ENCODE assay signal across 8 mouse cellular contexts in genomic region chr14:119138786-119139100, GRCm38 (mm10). TPM values are rescaled to one million over a fixed set of nuclear protein-coding genes. Genes with fewer than 3 reads are reported as not detected.
DNase-seq lines count a peak whose midpoint lies in the region; ATAC-seq and TF ChIP-seq lines count a peak whose summit lies in the region.
"Had no signal": no experiment of that assay in that cellular context is flagged by ENCODE, and none has a peak within 500 bp of the region (broad histone marks: within the 10 kb centered on the region; RNA-seq: fewer than 3 reads in every experiment).

No protein-coding gene starts in this region.

- peak overlapping the region; percentile 7 for H3K4me3 ChIP-seq in lung, adult 2 months (replicated peaks; ENCODE audit: extremely low read depth, low read depth, low read length)
- peak overlapping the region; percentile 66 for H3K4me3 ChIP-seq in forebrain, embryonic 12.5 days (replicated peaks)
- H3K4me3 ChIP-seq in limb, embryonic 15.5 days: peak overlapping the region; percentile 69
- H3K4me3 ChIP-seq: myocyte had no signal

- no peaks in the 10 kb centered on the region for H3K4me1 ChIP-seq in lung, adult 2 months (ENCODE audit: control insufficient read depth, insufficient read depth, low read length)
- peaks cover 12% of the 10 kb centered on the region for H3K4me1 ChIP-seq in forebrain, embryonic 12.5 days
- peaks cover 14% of the 10 kb centered on the region for H3K4me1 ChIP-seq in limb, embryonic 15.5 days

- ATAC-seq in forebrain, embryonic 12.5 days (ENCODE audit: low FRiP score): no peak
- ATAC-seq in limb, embryonic 15.5 days (ENCODE audit: insufficient number of reproducible peaks, low FRiP score, low TSS enrichment, low read depth): no peak

- H3K9ac ChIP-seq in forebrain, embryonic 12.5 days: peak overlapping the region; percentile 63; the same call in 1 of the 2 replicates
- H3K9ac ChIP-seq in limb, embryonic 15.5 days: peak overlapping the region; percentile 56; the same call in 1 of the 2 replicates

- no peaks in the 10 kb centered on the region for H3K36me3 ChIP-seq in forebrain, embryonic 12.5 days (replicated peaks)
- no peaks in the 10 kb centered on the region for H3K36me3 ChIP-seq in limb, embryonic 15.5 days

- TF ChIP-seq POLR2A in lung, adult 2 months (IDR thresholded peaks at IDR 0.05; ENCODE audit: borderline replicate concordance, extremely low read depth, low read depth, low read length): no peak

- DNase-seq in lung, adult 2 months: no peak
- no peak for DNase-seq in lung, postnatal 25 days (ENCODE audit: low spot score)
- DNase-seq in cerebellum, adult 9-11 months: peak; percentile 54
- peak; percentile 22 for DNase-seq in right cerebral cortex, postnatal 4 days
- DNase-seq in frontal cortex, postnatal 10 days (ENCODE audit: low spot score in 2 of 2): no peak

- H3K9me3 ChIP-seq in forebrain, embryonic 12.5 days: no peaks in the 10 kb centered on the region
- H3K9me3 ChIP-seq in limb, embryonic 15.5 days: no peaks in the 10 kb centered on the region

- no peak overlapping the region for H3K27ac ChIP-seq in forebrain, embryonic 12.5 days
- no peak overlapping the region for H3K27ac ChIP-seq in limb, embryonic 15.5 days

- no peak for TF ChIP-seq CTCF in lung, adult 2 months (IDR thresholded peaks at IDR 0.05; ENCODE audit: insufficient read depth, low read length)

- H3K27me3 ChIP-seq in forebrain, embryonic 12.5 days: peaks cover 53% of the 10 kb centered on the region
- peaks cover 57% of the 10 kb centered on the region for H3K27me3 ChIP-seq in limb, embryonic 15.5 days

- H3K4me2 ChIP-seq in forebrain, embryonic 12.5 days: peak overlapping the region; percentile 98
- peak overlapping the region; percentile 99 for H3K4me2 ChIP-seq in limb, embryonic 15.5 days

- WGBS in lung, adult 2 months: 2% methylated on average over 20 of the region's 20 CpGs
- WGBS in forebrain, embryonic 12.5 days: 1% methylated on average over 20 of the region's 20 CpGs
- 2% methylated on average over 20 of the region's 20 CpGs for WGBS in limb, embryonic 15.5 days

RNA-seq across cellular contexts. Expression of gene Hs6st3, which starts 0.6 kb away (rescaled TPM):
- polyA plus RNA-seq in lung, adult 2 months (2012; rRNA removed): 0.97 and 1.2 TPM in 2 replicates
- 0.19 and 0.32 TPM in 2 replicates for polyA plus RNA-seq in forebrain, embryonic 12.5 days (2016; fragmentation: Nextera tagmentation; extraction: Ambion mirVana)
- polyA plus RNA-seq in limb, embryonic 15.5 days (2015; fragmentation: Nextera tagmentation; extraction: Ambion mirVana): 0.24 and 0.26 TPM in 2 replicates
- polyA plus RNA-seq: myocyte had no signal

RNA-seq across cellular contexts. Expression of gene Uggt2, which starts 39.5 kb away (rescaled TPM):
- polyA plus RNA-seq in lung, adult 2 months (2012; rRNA removed): 2.7 and 3.3 TPM in 2 replicates
- 20.4 and 25.8 TPM in 2 replicates for polyA plus RNA-seq in forebrain, embryonic 12.5 days (2016; fragmentation: Nextera tagmentation; extraction: Ambion mirVana)
- 10.5 and 10.9 TPM in 2 replicates for polyA plus RNA-seq in limb, embryonic 15.5 days (2015; fragmentation: Nextera tagmentation; extraction: Ambion mirVana)

Comparison
In these comparisons a context has a peak if more than half of its experiments do, and no peak if none do; other contexts are left out.
1. DNase-seq: peak in cerebellum, adult 9-11 months (single experiment) and right cerebral cortex, postnatal 4 days (single experiment); none in lung, adult 2 months (single experiment), lung, postnatal 25 days (single experiment) and frontal cortex, postnatal 10 days (0 of 2).
2. H3K4me3 ChIP-seq: peak in every context shown above with its lines; median percentile 69 in limb, embryonic 15.5 days; 66 in forebrain, embryonic 12.5 days; 7 in lung, adult 2 months.